In genomic region chr4:128855613-128856040, GRCm38 (mm10) we compare ENCODE assay signal across 9 mouse cellular contexts. TPM values are rescaled to one million over a fixed set of nuclear protein-coding genes. Genes with fewer than 3 reads are reported as not detected.
A peak's percentile ranks its signal among the peaks of the same experiment; 100 is the strongest.
DNase-seq lines count a peak whose midpoint lies in the region; ATAC-seq lines count a peak whose summit lies in the region.
"Had no signal": no experiment of that assay in that cellular context is flagged by ENCODE, and none has a peak within 500 bp of the region (broad histone marks: within the 10 kb centered on the region; RNA-seq: fewer than 3 reads in every experiment).

No protein-coding gene starts in this region.

- no peak overlapping the region for H3K4me2 ChIP-seq in embryonic facial prominence, embryonic 14.5 days (ENCODE audit: low read depth, low read length)

- no peaks in the 10 kb centered on the region for H3K4me1 ChIP-seq in embryonic facial prominence, embryonic 14.5 days (ENCODE audit: control insufficient read depth, insufficient read depth, low read length)
- H3K4me1 ChIP-seq in embryonic facial prominence, embryonic 10.5 days, result peaks cover 13% of the 10 kb centered on the region

- H3K9ac ChIP-seq in embryonic facial prominence, embryonic 14.5 days (ENCODE audit: low read depth, low read length), result no peak overlapping the region

- no peak overlapping the region for H3K4me3 ChIP-seq in embryonic facial prominence, embryonic 14.5 days (ENCODE audit: low read depth, low read length)
- no peak overlapping the region for H3K4me3 ChIP-seq in embryonic facial prominence, embryonic 10.5 days

- DNase-seq in embryonic facial prominence, embryonic 14.5 days (ENCODE audit: low spot score), result peak; percentile 63
- no peak for DNase-seq in embryonic facial prominence, embryonic 10.5 days (ENCODE audit: low spot score)
- peak; percentile 13 for DNase-seq in heart, adult 8-10 months (ENCODE audit: low spot score)
- peak; percentile 88 to 91 for DNase-seq in kidney, postnatal 25 days
- peak; percentile 35 for DNase-seq in ovary, postnatal 10 days (ENCODE audit: low spot score)
- DNase-seq in retina, postnatal 1 day, result no peak
- no peak for DNase-seq in layer of hippocampus, adult 9-11 months
- no peak for DNase-seq in left cerebral cortex, adult 9 months (ENCODE audit: low spot score in 2 of 2)

- no peaks in the 10 kb centered on the region for H3K36me3 ChIP-seq in embryonic facial prominence, embryonic 14.5 days (ENCODE audit: control insufficient read depth, insufficient read depth, low read length)
- H3K36me3 ChIP-seq in embryonic facial prominence, embryonic 10.5 days (replicated peaks), result no peaks in the 10 kb centered on the region

- H3K9me3 ChIP-seq in embryonic facial prominence, embryonic 14.5 days (ENCODE audit: control insufficient read depth, low read length), result 0 out of 2 replicates have a peak, but pooled peaks cover 8% of the 10 kb centered on the region
- H3K9me3 ChIP-seq in embryonic facial prominence, embryonic 10.5 days, result peaks cover 5% of the 10 kb centered on the region; the same call in 1 of the 2 replicates

- no peak overlapping the region for H3K27ac ChIP-seq in embryonic facial prominence, embryonic 14.5 days (replicated peaks; ENCODE audit: low read depth, low read length)
- H3K27ac ChIP-seq in embryonic facial prominence, embryonic 10.5 days (replicated peaks), result no peak overlapping the region; the same call in 1 of the 2 replicates

- 75% methylated on average over 4 of the region's 4 CpGs for WGBS in embryonic facial prominence, embryonic 14.5 days
- 86% methylated on average over 4 of the region's 4 CpGs for WGBS in embryonic facial prominence, embryonic 10.5 days

- peak; percentile 78 for ATAC-seq in embryonic facial prominence, embryonic 14.5 days (ENCODE audit: low read depth)

- H3K27me3 ChIP-seq in embryonic facial prominence, embryonic 14.5 days (replicated peaks; ENCODE audit: control insufficient read depth, insufficient read depth, low read length), result no peaks in the 10 kb centered on the region
- H3K27me3 ChIP-seq in embryonic facial prominence, embryonic 10.5 days (replicated peaks; ENCODE audit: low read depth, poor library complexity, severe bottlenecking), result no peaks in the 10 kb centered on the region
- H3K27me3 ChIP-seq: CH12.LX had no signal

RNA-seq across cellular contexts. Expression of gene Trim62, which starts 27.8 kb away (rescaled TPM):
- 8.8 and 9.2 TPM in 2 replicates for polyA plus RNA-seq in embryonic facial prominence, embryonic 14.5 days (2014; fragmentation: Nextera tagmentation; extraction: Ambion mirVana)
- 10.6 and 11.9 TPM in 2 replicates for polyA plus RNA-seq in embryonic facial prominence, embryonic 10.5 days (2016; fragmentation: Nextera tagmentation; extraction: Ambion mirVana)
- 1 to 10 TPM in 3 of 4 experiments, under 1 TPM in 1; 0.97 to 1.1 (median 1.0) TPM for total RNA-seq in heart, adult 8-10 months (2022)

RNA-seq across cellular contexts. Expression of gene Zfp362, which starts 49.8 kb away (rescaled TPM):
- polyA plus RNA-seq in embryonic facial prominence, embryonic 14.5 days (2014; fragmentation: Nextera tagmentation; extraction: Ambion mirVana), result 28.6 and 34.0 TPM in 2 replicates
- 38.7 and 39.0 TPM in 2 replicates for polyA plus RNA-seq in embryonic facial prominence, embryonic 10.5 days (2016; fragmentation: Nextera tagmentation; extraction: Ambion mirVana)
- total RNA-seq in heart, adult 8-10 months (2022), result 10 to 100 TPM; 10.1 to 13.3 (median 12.3) TPM

Comparison
In these comparisons a context has a peak if more than half of its experiments do, and no peak if none do; other contexts are left out.
1. DNase-seq: peak in embryonic facial prominence, embryonic 14.5 days (single experiment), heart, adult 8-10 months (single experiment), kidney, postnatal 25 days (2 of 2) and ovary, postnatal 10 days (single experiment); none in embryonic facial prominence, embryonic 10.5 days (single experiment), retina, postnatal 1 day (single experiment), layer of hippocampus, adult 9-11 months (single experiment) and left cerebral cortex, adult 9 months (0 of 2).